Mouse (Mus musculus): ENCODE results near the gene 4930432K21Rik.

DNA sequence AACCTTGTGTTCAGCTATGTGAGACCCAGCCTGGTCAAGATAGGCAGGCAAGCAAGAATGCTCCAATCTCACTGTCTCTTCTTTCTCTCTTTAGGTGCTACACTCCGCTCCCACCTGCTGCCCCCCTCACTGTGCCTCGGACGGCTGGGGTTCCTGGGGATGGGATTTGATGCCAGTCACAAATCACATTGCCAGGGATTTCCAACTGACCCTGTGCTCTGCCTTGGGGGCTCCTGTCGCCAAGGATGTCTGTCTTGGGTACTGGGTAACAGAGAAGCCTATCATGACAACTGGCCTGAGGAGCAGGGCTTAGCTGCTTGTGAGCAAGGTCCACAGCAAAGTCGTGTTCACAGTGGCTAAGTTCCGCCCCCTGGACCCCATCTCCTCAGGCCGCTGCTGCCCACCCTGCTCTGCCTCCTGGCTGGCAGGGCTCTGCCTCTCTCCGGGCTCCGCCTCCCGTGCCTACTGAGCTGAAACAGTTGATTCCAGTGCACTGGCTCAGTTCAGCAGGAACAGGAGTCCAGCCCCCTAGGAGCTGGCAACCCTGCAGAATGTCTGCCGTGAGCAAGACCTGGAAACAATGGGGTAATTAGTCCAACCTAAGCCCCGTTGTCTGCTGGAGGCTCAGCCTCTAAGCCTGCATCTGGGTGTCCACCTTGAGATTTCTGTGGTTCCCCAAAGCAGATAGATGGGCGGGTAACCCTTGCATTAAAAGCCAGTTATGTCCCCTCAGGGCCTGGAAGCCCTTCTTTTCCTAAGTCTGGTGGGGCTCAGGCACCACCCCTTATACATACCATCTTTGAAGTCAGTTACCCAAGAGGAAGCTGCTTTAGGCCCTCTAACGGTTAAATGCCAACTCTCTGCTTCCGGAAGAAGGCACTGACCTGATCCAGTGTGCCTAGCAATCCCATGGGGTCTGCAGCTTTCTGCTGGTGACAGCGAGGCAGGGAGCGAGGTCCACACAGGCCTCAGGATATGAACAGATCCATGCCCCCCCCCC is 60.9 kb downstream of the 4930432K21Rik start:
- peak; percentile 47 for TF ChIP-seq POLR2A (IDR thresholded peaks at IDR 0.05; ENCODE audit: insufficient read length, low read depth)
- TF ChIP-seq MYOG (IDR thresholded peaks at IDR 0.05; ENCODE audit: control insufficient read depth in 1 of 3, insufficient read depth in 1 of 3, insufficient read length in 2 of 3, low read depth in 2 of 3), result no peak
- TF ChIP-seq TCF12 (IDR thresholded peaks at IDR 0.05; ENCODE audit: insufficient read depth, poor library complexity, severe bottlenecking), result no peak
- TF ChIP-seq USF1 (IDR thresholded peaks at IDR 0.05; ENCODE audit: low read depth), result no peak
- TF ChIP-seq MAX (IDR thresholded peaks at IDR 0.05; ENCODE audit: low read depth), result no peak
- TF ChIP-seq E2F4 (IDR thresholded peaks at IDR 0.05; ENCODE audit: insufficient read depth), result no peak
- TF ChIP-seq CEBPB (IDR thresholded peaks at IDR 0.05; ENCODE audit: insufficient read depth, poor library complexity, severe bottlenecking), result no peak
- peak; percentile 64 for TF ChIP-seq POLR2AphosphoS2 (IDR thresholded peaks at IDR 0.05; ENCODE audit: insufficient read length, low read depth)
- TF ChIP-seq REST (IDR thresholded peaks at IDR 0.05; ENCODE audit: insufficient read depth, insufficient read length), result no peak
